Mouse (Mus musculus) midbrain, embryonic 13.5 days (tissue): ENCODE results near the gene Bspry. TPM values are rescaled to one million over a fixed set of nuclear protein-coding genes. Genes with fewer than 3 reads are reported as not detected.

ENCODE experiments used
- ATAC-seq: fragments of 200-750 bp; cut with Nextera tagmentation; 2 replicates; pipeline ENCODE4 v1.8.0; 2017; ENCODE audit warnings: mild to moderate bottlenecking, moderate TSS enrichment, moderate library complexity
- H3K27ac ChIP-seq: fragments of 300-500 bp; sonication (generic); 2 replicates; pipeline ENCODE4 v1.5.1; 2015; ENCODE audit warnings: inconsistent platforms, mild to moderate bottlenecking, moderate library complexity
- H3K27me3 ChIP-seq: fragments of 300-500 bp; sonication (generic); 2 replicates; pipeline ENCODE4 v1.6.1; 2015; ENCODE audit warnings: mild to moderate bottlenecking, inconsistent platforms
- H3K36me3 ChIP-seq: fragments of 300-500 bp; sonication (generic); 2 replicates; pipeline ENCODE4 v1.6.1; 2015; ENCODE audit warnings: mild to moderate bottlenecking, inconsistent platforms
- H3K4me1 ChIP-seq: fragments of 300-500 bp; sonication (generic); replicated peaks from 2 replicates; pipeline ENCODE4 v1.6.1; 2015; ENCODE audit warnings: inconsistent platforms
- H3K4me2 ChIP-seq: fragments of 300-500 bp; sonication (generic); replicated peaks from 2 replicates; pipeline ENCODE4 v1.6.1; 2015; ENCODE audit warnings: moderate library complexity, mild to moderate bottlenecking, inconsistent platforms
- H3K4me3 ChIP-seq: fragments of 300-500 bp; sonication (generic); replicated peaks from 2 replicates; pipeline ENCODE4 v1.5.1; 2015; ENCODE audit warnings: mild to moderate bottlenecking, inconsistent platforms
- H3K9ac ChIP-seq: fragments of 300-500 bp; sonication (generic); replicated peaks from 2 replicates; pipeline ENCODE4 v1.6.1; 2015; ENCODE audit warnings: mild to moderate bottlenecking, inconsistent platforms
- H3K9me3 ChIP-seq: fragments of 300-500 bp; sonication (generic); 2 replicates; pipeline ENCODE4 v1.6.1; 2016; ENCODE audit warnings: mild to moderate bottlenecking, inconsistent platforms
- WGBS: fragments of 180-500 bp; shearing (Covaris S2); methylation state at CpG from one replicate; pipeline ENCODE4 v1.1.7; 2015; 5-methylcytosine and 5-hydroxymethylcytosine counted together
- polyA plus RNA-seq: library from polyadenylated mRNA; unstranded; fragments of >200 nt; fragmentation: Nextera tagmentation; extraction: Ambion mirVana; gene quantifications from 2 replicates; pipeline ENCODE4 v1.2.1, GENCODE M21; 2015

Bspry gene
- polyA plus RNA-seq, 1 experiment from 2014 or later, result 0.86 TPM

DNA sequence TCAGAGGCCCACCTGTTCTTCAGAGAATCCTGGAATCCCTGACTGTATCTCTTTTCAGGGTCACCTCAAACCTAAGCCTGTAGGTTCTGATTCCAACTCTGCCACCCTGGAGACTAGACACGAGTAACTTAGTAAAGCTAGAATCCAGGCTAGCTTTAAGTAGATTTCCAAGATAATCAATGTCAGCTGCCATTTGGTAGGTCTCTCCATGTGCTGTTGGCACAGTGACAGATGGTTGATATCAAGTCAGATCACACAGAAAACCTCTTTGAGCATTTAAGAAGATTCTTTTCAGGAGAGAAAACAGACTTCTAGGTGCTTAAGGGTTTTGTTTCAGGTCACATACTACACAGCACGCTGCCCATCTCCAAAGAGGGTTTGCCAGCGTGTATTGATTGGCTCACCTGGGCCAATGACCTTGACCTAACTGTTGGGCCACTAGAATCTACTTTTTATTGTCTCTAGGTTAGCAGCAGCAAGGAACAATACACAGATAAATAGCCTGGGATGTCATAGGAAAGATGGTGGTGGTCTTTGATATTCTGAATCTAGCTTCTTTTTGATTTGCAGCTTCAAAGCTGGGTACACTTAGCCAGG is 23.6 kb downstream of the Bspry start, which contains the start of gene Hdhd3:
Hdhd3 (minus strand) TSS at position 94 of the 597 bp plus-strand sequence.
- Histone ChIP-seq H3K36me3 (peaks cover 25% of the 10 kb centered on the region), H3K4me2 (peak within 1 kb of the TSS; percentile 71), H3K27ac (peak within 1 kb of the TSS; percentile 53; the same call in 1 of the 2 replicates), H3K4me1 (peaks cover 12% of the 10 kb centered on the region), H3K9me3 (no peaks in the 10 kb centered on the region), H3K4me3 (peak within 1 kb of the TSS; percentile 85), H3K9ac (peak within 1 kb of the TSS; percentile 87), H3K27me3 (no peaks in the 10 kb centered on the region)
- WGBS, result 77% methylated on average over 3 of the region's 3 CpGs
- ATAC-seq, result no peak

DNA sequence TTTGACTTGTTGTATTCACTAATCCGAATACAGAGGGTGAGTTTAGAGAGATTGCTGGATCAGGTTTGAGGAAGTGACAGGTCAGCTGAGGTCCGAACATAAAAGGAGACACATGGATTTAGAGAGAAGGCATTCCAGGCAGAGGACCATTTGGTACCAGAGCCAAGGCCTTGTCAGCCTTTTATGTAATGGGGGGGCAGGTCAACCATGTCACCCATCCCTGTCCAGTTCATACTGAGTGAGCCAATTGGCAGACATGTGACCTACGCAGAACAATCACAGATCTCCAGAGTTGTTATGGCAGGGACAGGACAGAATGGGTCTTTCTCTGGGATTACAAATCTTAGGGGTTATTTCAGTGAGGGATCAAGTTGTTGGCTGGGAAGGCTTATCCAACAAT is 26.1 kb downstream of the Bspry start:
- Histone ChIP-seq H3K27me3 (no peaks in the 10 kb centered on the region), H3K36me3 (peaks cover 38% of the 10 kb centered on the region), H3K9ac (no peak overlapping the region), H3K4me3 (no peak overlapping the region), H3K4me2 (no peak overlapping the region), H3K9me3 (no peaks in the 10 kb centered on the region), H3K4me1 (peaks cover 9% of the 10 kb centered on the region), H3K27ac (no peak overlapping the region)
- 85% methylated on average over 3 of the region's 3 CpGs for WGBS
- no peak for ATAC-seq

DNA sequence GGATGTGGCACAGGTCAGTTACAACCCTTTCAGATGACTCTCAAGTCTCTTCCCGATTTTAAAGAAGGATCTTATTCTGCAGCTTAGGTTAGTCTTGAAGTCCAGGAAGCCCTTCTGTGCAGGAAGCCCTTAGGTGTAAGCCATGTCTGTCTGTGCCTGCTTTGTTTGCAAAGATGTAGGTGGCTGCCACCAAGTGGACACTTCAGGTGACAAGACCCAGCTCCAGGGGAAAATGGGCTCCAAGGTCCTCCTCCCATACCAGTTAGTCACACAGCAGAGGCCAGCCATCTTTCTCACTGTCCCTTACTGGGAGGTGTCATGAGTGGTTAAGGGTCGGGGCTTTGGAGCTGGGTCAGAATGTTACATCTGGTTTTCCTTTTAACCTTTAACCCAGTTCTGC is 26.9 kb downstream of the Bspry start:
- ATAC-seq, result no peak
- WGBS, result 82% methylated on average over 2 of the region's 2 CpGs
- Histone ChIP-seq H3K36me3 (peaks cover 46% of the 10 kb centered on the region), H3K4me2 (no peak overlapping the region), H3K9ac (no peak overlapping the region), H3K27ac (no peak overlapping the region), H3K4me3 (no peak overlapping the region), H3K27me3 (no peaks in the 10 kb centered on the region), H3K9me3 (no peaks in the 10 kb centered on the region), H3K4me1 (peaks cover 3% of the 10 kb centered on the region; the same call in 1 of the 2 replicates)

DNA sequence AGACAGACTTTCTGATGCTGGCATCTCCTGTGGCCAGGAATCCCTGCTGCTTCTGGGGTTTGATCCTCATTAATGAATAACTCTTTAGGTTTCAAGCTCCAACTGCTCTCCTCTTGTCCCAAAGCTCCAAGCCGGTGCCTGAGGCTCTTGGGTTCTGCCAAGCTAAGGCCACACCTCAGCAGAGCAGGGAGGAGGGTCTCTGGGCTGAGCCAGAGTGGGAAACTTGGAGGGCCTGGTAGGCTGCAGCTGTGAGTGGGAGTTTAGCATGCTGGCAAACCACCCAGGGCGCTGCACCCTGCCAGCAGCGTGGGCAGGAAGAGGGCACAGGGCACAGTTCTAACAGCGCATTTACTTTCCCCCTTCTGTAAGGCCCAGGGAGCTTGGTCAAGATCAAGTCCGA is 29.0 kb downstream of the Bspry start:
- WGBS, result 96% methylated on average over 5 of the region's 5 CpGs
- peaks cover 67% of the 10 kb centered on the region for H3K36me3 ChIP-seq

DNA sequence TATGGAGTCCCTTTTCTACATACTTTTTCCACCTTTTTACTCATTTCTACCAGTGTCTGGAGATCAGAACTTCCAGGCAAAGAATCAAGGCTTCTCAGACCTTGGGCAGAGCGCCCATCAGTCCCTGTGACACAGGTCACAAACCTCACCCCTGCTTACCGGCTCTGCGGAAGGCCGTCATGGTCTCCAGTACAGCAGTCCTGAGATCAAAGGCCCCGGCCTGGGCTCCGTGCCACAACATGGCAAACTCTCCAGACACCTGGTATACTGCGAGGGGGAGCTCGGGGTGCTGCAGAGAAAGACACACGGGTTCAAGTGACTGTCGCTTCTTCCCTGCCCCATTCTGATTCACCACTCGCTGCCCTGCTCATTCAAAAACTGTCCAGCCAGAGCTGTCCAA is 30.1 kb downstream of the Bspry start:
- Histone ChIP-seq H3K9me3 (no peaks in the 10 kb centered on the region), H3K9ac (no peak overlapping the region), H3K4me1 (no peaks in the 10 kb centered on the region), H3K4me3 (no peak overlapping the region), H3K4me2 (no peak overlapping the region), H3K27me3 (no peaks in the 10 kb centered on the region), H3K27ac (no peak overlapping the region), H3K36me3 (peaks cover 68% of the 10 kb centered on the region)
- ATAC-seq, result no peak
- WGBS, result 93% methylated on average over 11 of the region's 11 CpGs

More for the DNA sequence above, 29.0 kb downstream of the Bspry start:
- Histone ChIP-seq H3K9me3 (no peaks in the 10 kb centered on the region), H3K27ac (no peak overlapping the region), H3K4me2 (no peak overlapping the region), H3K4me3 (no peak overlapping the region), H3K27me3 (no peaks in the 10 kb centered on the region), H3K4me1 (no peaks in the 10 kb centered on the region), H3K9ac (no peak overlapping the region)
- no peak for ATAC-seq

DNA sequence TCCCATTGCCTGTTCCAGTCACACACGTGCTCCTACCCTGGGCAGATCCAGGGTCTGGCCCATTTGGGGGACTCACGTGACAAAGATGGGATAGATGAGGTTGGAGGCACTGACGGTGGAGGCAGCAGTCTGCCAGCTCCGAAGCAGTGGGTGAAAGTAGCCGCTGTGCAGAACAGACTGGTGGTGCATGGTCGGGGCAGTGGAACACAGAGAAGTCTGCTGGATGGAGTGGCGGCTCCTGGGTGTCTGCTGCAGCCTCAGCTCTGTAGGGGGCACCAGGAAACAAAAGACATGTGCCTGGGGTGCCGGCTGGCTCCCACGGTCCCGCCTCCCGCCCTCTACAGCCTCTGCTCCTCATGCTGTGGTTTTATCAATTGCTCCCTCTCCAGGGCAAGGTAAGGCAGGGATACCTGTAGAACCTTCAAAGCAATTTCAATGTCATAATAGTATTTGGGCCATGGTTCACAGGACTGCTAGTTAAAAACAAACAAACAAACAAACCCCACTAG is 34.2 kb downstream of the Bspry start:
- H3K36me3 ChIP-seq, result peaks cover 50% of the 10 kb centered on the region
- H3K27ac ChIP-seq, result no peak overlapping the region
- no peaks in the 10 kb centered on the region for H3K27me3 ChIP-seq

DNA sequence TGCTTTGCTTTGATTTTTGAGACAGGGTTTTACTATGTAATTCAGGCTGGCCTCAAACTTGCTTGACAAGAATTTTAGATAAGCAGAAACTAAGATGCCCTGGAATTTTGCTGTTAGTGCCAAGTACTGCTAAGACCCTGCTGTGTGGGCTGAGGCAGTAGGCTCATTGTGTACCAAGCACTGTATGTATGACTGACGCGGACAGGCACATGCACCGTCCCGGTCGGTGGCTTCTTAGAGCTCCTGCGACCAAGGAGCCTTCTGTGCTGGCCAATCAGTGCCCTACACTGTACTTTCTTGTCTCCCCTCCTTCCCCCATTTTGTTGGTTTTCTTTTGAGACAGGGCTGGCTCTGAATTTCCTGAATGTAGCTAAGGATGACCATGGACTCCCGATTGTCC is 35.1 kb downstream of the Bspry start:
- ATAC-seq, result no peak

More for the DNA sequence above, 34.2 kb downstream of the Bspry start:
- no peak for ATAC-seq
- no peak overlapping the region for H3K4me3 ChIP-seq
- no peak overlapping the region for H3K4me2 ChIP-seq
- H3K9me3 ChIP-seq, result no peaks in the 10 kb centered on the region
- WGBS, result 47% methylated on average over 11 of the region's 11 CpGs
- H3K9ac ChIP-seq, result no peak overlapping the region
- H3K4me1 ChIP-seq, result peaks cover 11% of the 10 kb centered on the region

DNA sequence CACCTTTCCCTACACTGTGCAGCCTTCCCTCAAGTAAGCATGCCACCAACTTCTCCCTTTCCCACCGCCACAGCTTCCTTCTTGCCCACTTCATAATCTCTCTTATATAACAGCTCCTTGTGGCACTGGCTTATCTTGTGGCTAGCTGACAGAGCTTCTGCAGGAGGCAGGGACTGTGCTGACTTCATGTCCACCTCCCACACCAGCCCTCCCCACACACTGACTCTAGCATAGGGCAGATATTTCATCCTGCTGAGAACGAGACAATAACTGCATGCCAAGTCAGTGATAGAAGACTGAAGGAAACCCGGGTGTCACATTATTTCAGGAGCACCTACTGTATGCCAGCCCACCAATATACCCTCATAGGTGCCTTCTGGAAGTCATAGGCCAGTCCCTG is 35.6 kb downstream of the Bspry start:
- no peaks in the 10 kb centered on the region for H3K27me3 ChIP-seq
- H3K36me3 ChIP-seq, result peaks cover 35% of the 10 kb centered on the region
- no peak for ATAC-seq
- H3K4me3 ChIP-seq, result no peak overlapping the region
- H3K4me2 ChIP-seq, result no peak overlapping the region
- peak overlapping the region; percentile 39; the same call in 1 of the 2 replicates for H3K9ac ChIP-seq
- no peak overlapping the region for H3K27ac ChIP-seq
- peaks cover 19% of the 10 kb centered on the region for H3K4me1 ChIP-seq
- 84% methylated on average over 3 of the region's 3 CpGs for WGBS
- H3K9me3 ChIP-seq, result no peaks in the 10 kb centered on the region

More for the DNA sequence above, 35.1 kb downstream of the Bspry start:
- H3K4me1 ChIP-seq, result peaks cover 14% of the 10 kb centered on the region
- WGBS, result 92% methylated on average over 7 of the region's 7 CpGs
- H3K36me3 ChIP-seq, result peaks cover 40% of the 10 kb centered on the region
- H3K4me2 ChIP-seq, result no peak overlapping the region
- H3K27me3 ChIP-seq, result no peaks in the 10 kb centered on the region
- no peak overlapping the region for H3K9ac ChIP-seq
- no peak overlapping the region for H3K4me3 ChIP-seq
- H3K9me3 ChIP-seq, result no peaks in the 10 kb centered on the region
- no peak overlapping the region for H3K27ac ChIP-seq

DNA sequence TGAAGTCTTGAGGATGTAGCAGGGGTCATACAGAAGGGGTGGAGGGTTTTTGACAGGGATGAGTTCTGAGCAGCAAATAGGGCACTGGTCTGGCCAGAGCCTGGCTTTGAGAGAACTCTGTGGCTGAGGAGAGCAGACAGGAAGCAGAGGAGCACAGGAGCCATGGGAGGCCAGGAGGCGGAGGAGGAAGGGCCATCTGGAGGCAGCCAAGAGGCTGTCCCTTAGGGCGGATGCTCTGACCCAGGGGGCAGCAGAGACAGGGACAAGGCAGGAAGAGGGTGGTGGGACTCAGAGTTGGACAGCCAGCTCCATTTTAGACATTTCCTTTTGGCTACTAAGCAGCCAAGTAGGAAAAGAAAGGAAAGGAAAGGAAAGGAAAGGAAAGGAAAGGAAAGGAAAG is 36.2 kb downstream of the Bspry start:
- Histone ChIP-seq H3K9me3 (no peaks in the 10 kb centered on the region), H3K4me2 (no peak overlapping the region), H3K4me3 (no peak overlapping the region), H3K36me3 (peaks cover 29% of the 10 kb centered on the region), H3K9ac (peak overlapping the region; percentile 39; the same call in 1 of the 2 replicates), H3K27ac (no peak overlapping the region), H3K4me1 (peaks cover 21% of the 10 kb centered on the region), H3K27me3 (no peaks in the 10 kb centered on the region)
- WGBS, result 53% methylated on average over 2 of the region's 2 CpGs
- no peak for ATAC-seq

DNA sequence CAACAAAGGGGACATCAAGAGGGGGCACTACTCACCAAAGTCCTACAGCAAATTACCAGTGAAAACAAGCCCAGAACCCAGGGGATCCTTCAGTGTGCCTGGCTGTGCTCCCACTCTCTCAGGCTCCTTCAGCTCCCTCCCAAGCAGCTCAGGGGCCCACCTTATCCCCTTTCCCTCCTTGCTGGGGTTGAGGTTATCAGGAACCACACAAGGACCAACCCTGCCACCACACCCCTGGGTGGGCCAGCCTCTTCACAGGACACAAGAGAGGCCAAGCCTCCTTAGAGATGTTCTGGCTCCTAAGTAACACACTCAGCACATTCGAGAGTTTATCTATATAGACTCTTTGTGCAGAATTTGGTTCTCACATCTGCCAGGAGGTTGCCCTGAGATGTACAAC is 36.7 kb downstream of the Bspry start:
- Histone ChIP-seq H3K4me3 (no peak overlapping the region), H3K36me3 (peaks cover 24% of the 10 kb centered on the region), H3K27ac (no peak overlapping the region; the same call in 1 of the 2 replicates)

DNA sequence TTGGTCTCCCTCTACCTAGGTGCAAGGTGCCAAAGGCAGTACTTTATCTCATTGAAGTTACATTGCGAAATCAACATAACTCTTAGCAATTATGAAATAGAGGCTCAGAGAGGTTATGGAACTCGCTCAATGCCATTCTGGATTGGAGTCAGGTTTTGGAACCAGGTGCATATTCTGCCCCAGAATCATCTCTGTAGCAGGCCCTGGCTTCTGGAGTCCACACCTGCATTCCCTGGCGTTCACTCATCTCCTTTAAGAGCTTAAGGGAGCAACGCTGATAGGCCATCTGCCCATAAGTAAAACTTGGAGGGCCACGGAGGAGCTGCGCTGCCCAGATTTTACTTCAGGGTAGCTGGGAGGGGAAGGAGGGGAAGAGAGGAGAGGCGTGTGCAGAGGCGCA is 37.2 kb downstream of the Bspry start:
- H3K27me3 ChIP-seq, result no peaks in the 10 kb centered on the region
- WGBS, result 94% methylated on average over 8 of the region's 8 CpGs
- ATAC-seq, result no peak

More for the DNA sequence above, 36.7 kb downstream of the Bspry start:
- H3K9ac ChIP-seq, result no peak overlapping the region
- H3K4me1 ChIP-seq, result peaks cover 21% of the 10 kb centered on the region
- ATAC-seq, result no peak
- no peaks in the 10 kb centered on the region for H3K9me3 ChIP-seq
- H3K4me2 ChIP-seq, result no peak overlapping the region
- no peaks in the 10 kb centered on the region for H3K27me3 ChIP-seq
- WGBS, result 78% methylated on average over 1 of the region's 1 CpGs

DNA sequence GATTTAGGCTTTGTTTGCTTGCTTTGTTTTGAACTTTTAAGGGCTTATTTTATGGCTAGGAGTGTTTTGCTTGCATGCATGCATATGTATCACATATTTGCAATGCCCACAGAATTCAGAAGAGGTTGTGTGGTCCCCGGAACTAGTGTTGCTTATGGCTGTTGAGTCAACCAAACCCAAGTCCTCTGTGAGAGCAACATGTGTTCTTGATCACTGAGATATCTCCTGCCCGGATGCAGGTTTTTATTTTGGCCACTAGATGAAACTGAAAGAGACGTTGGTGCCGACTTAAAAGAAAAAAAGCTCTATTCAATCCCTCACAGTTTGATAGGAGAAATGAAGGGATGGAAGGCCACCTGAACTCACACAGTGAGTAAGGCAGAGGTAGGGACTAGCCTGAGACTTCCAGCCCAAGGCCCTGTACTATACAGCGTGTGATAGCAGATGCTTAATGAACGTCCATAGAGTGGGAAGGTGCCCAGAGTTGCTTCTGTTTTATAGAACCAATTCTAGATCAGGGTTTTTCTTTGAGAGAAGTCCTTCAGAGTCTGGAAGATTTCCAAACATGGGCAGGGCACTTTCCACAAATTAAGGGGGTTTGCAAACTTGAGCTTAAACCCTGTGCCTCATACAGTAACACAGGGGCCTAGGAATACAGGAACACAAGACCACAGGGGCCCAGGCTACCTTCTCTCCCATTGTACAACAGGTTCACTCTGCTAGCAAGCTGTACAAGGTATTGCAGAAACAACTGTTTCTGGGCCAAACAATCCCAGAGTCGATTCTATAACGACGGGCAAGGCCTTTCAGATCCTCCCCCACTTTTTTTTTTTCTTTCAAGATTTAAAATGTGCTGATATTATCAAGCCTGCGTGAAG is 37.9 kb downstream of the Bspry start:
- no peaks in the 10 kb centered on the region for H3K27me3 ChIP-seq
- WGBS, result 86% methylated on average over 10 of the region's 10 CpGs
- no peak overlapping the region for H3K27ac ChIP-seq
- H3K9me3 ChIP-seq, result no peaks in the 10 kb centered on the region
- ATAC-seq, result no peak
- peaks cover 16% of the 10 kb centered on the region for H3K36me3 ChIP-seq
- H3K4me2 ChIP-seq, result peak overlapping the region; percentile 77
- peaks cover 21% of the 10 kb centered on the region for H3K4me1 ChIP-seq
- peak overlapping the region; percentile 84; the same call in 1 of the 2 replicates for H3K9ac ChIP-seq
- H3K4me3 ChIP-seq, result no peak overlapping the region

More for the DNA sequence above, 37.2 kb downstream of the Bspry start:
- Histone ChIP-seq H3K4me2 (no peak overlapping the region), H3K36me3 (peaks cover 20% of the 10 kb centered on the region), H3K4me1 (peaks cover 21% of the 10 kb centered on the region), H3K9ac (no peak overlapping the region), H3K27ac (no peak overlapping the region; the same call in 1 of the 2 replicates), H3K4me3 (no peak overlapping the region), H3K9me3 (no peaks in the 10 kb centered on the region)
